Mouse (Mus musculus): ENCODE data around the gene Proser1.

DNA sequence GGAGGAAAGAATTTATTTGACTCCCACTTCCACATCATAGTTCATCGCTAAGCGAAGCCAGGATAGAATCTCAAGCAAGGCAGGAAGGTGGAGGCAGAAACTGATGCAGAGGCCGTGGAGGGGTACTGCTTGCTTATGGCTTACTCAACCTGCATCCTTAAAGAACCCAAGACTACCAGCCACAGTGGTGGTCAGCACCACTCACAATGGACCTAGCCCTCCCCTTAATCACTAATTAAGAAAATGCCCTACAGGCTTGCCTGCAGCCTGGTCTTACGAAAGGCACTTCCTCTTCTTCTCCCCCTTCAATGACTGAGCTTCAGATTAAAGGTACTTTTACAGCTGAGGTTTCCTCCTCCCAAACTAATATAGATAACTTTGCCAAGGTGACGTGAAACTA is 26.9 kb upstream of the Proser1 start:
- TF ChIP-seq CTCF (IDR thresholded peaks at IDR 0.05; ENCODE audit: low read depth, low read length) (no peak), GATA1 (IDR thresholded peaks at IDR 0.05; ENCODE audit: borderline replicate concordance, low read length) (no peak), TAL1 (conservative IDR thresholded peaks at IDR 0.05; ENCODE audit: low read depth, low read length) (no peak), GATA2 (IDR thresholded peaks at IDR 0.05; ENCODE audit: borderline replicate concordance, low read depth, low read length) (no peak), POLR2AphosphoS5 (IDR thresholded peaks at IDR 0.05; ENCODE audit: insufficient replicate concordance, low read depth, low read length) (no peak)

All from G1E (cell line).